Mouse (Mus musculus): ENCODE results near the gene Suclg2. TPM values are rescaled to one million over a fixed set of nuclear protein-coding genes. Genes with fewer than 3 reads are reported as not detected.

Suclg2 gene
- polyA plus RNA-seq, 1 experiment from 2014 or later = 12.6 TPM

DNA sequence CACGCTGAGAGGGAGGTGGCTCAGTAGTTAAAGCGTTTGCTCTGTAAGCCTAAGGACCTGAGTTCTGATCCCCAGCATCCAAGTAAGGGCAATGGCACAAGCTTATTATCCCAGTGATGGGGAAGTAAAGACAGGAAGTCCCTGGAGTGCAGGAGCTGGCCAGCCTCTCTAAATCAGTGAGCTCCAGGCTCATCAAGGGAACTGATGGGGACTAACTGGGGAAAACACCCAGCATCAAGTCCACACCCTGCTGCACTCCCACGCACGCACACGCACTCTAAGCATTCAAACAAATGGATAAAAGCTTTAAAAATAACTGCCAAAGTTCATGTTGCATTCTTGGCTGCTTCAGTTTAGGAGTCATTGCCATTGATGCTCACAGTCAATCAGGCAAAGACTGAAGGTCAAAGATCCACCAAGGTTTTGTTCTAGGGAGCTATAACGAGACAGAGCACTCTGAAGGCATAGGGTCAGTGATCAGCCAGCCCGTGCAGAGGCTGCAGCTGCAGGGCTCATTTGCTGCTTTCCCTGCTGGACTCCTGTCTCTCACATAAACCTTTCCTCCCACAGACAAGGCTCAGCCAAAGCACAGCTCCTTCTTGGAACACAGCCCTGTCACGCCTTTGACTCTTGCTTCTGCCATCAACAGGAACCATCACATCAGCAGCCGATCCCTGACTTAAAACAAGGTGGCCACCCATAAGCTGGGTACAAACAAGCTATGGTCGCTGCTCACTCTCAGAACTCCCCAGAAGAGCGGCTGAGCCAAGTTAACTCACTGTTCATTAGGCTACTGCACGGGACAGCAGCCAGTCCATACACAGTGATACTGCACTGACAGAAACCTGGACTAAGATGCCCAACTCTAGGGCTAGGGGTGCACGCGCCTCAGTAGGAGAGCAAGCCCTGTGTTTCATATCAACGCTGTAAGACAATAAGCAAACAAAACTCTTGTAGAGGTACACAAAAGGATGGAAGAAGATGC is 121.5 kb downstream of the Suclg2 start:
- no peak overlapping the region for H3K9ac ChIP-seq (ENCODE audit: low read depth, low read length)
- 74% methylated on average over 15 of the region's 15 CpGs for WGBS
- H3K4me1 ChIP-seq (ENCODE audit: control insufficient read depth, insufficient read depth, low read length) = no peaks in the 10 kb centered on the region
- H3K4me3 ChIP-seq (ENCODE audit: low read depth, low read length) = no peak overlapping the region
- no peaks in the 10 kb centered on the region for H3K27me3 ChIP-seq (ENCODE audit: control insufficient read depth, insufficient read depth, low read depth, low read length)
- H3K36me3 ChIP-seq (ENCODE audit: control insufficient read depth, insufficient read depth, low read length) = no peaks in the 10 kb centered on the region
- ATAC-seq = no peak
- no peak overlapping the region for H3K4me2 ChIP-seq (ENCODE audit: low read length)
- H3K27ac ChIP-seq (ENCODE audit: low read length) = no peak overlapping the region
- H3K9me3 ChIP-seq (replicated peaks; ENCODE audit: control insufficient read depth, low read length, poor library complexity, severe bottlenecking) = no peaks in the 10 kb centered on the region

DNA sequence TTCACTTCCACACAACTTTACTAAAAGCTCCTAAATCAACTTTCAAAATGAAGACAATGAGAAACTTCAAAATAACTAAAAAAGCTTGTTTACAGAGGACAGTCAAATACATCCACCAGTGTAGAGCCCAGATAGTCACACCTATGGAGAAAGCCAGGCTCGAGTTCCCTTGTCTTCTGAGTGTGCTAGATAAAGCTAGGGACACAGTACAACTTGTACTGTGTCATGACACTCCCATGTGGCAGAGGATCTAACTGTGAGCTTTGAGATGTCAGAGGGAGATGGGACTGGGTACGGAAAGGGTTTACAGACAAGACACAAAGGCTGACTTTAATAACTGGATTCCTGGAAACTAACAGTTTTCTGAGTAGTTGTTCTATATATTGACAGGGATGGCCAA is 122.7 kb downstream of the Suclg2 start:
- 72% methylated on average over 2 of the region's 2 CpGs for WGBS
- H3K4me2 ChIP-seq (ENCODE audit: low read length) = no peak overlapping the region

DNA sequence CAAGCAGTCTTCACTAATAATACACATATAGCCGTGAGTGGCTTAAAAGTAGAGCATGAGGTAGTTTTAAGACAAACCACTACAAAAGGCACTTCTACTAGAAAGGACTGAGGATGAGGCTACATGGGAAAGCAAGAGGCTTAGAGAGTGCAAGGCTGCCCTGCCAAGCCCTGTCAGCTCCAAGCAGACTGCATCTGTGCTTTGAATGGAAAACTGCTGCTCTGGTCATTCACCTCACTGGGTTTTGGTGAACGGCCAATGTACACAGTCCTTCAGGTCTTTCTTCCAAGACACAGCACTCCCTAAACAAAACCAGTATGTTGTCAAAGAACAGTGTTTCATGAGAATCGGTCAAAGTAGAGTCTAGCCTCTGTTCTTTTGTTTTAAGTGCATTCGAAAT is 124.4 kb downstream of the Suclg2 start:
- no peak for ATAC-seq
- Histone ChIP-seq H3K4me2 (ENCODE audit: low read length) (no peak overlapping the region), H3K9me3 (replicated peaks; ENCODE audit: control insufficient read depth, low read length, poor library complexity, severe bottlenecking) (no peaks in the 10 kb centered on the region), H3K36me3 (ENCODE audit: control insufficient read depth, insufficient read depth, low read length) (no peaks in the 10 kb centered on the region), H3K9ac (ENCODE audit: low read depth, low read length) (no peak overlapping the region), H3K27me3 (ENCODE audit: control insufficient read depth, insufficient read depth, low read depth, low read length) (no peaks in the 10 kb centered on the region), H3K4me3 (ENCODE audit: low read depth, low read length) (no peak overlapping the region), H3K4me1 (ENCODE audit: control insufficient read depth, insufficient read depth, low read length) (peaks cover 3% of the 10 kb centered on the region; the same call in 1 of the 2 replicates), H3K27ac (ENCODE audit: low read length) (no peak overlapping the region)
- WGBS = 82% methylated on average over 4 of the region's 4 CpGs

More for the DNA sequence above, 122.7 kb downstream of the Suclg2 start:
- Histone ChIP-seq H3K36me3 (ENCODE audit: control insufficient read depth, insufficient read depth, low read length) (no peaks in the 10 kb centered on the region), H3K9me3 (replicated peaks; ENCODE audit: control insufficient read depth, low read length, poor library complexity, severe bottlenecking) (no peaks in the 10 kb centered on the region), H3K9ac (ENCODE audit: low read depth, low read length) (no peak overlapping the region), H3K27me3 (ENCODE audit: control insufficient read depth, insufficient read depth, low read depth, low read length) (no peaks in the 10 kb centered on the region), H3K4me1 (ENCODE audit: control insufficient read depth, insufficient read depth, low read length) (no peaks in the 10 kb centered on the region), H3K4me3 (ENCODE audit: low read depth, low read length) (no peak overlapping the region), H3K27ac (ENCODE audit: low read length) (no peak overlapping the region)
- no peak for ATAC-seq

DNA sequence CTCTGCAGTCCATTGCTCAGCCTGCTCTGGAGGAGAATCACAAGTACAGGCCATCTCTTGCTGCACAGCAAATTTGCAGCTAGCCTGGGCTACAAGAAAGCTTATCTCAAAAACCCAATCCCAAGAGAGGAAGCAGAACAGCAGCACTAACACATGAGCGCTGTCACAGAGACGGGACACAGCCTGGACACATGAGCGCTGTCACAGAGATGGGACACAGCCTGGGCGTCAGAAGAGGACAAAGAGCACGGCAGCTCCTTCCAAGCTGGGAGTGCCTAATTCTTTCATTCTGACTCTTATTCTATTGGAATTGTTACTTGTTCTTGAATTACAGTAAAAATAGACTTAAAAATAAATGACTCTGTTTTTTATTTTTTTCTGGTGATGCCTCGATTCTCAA is 126.2 kb downstream of the Suclg2 start:
- peaks cover 3% of the 10 kb centered on the region; the same call in 1 of the 2 replicates for H3K4me1 ChIP-seq (ENCODE audit: control insufficient read depth, insufficient read depth, low read length)
- H3K4me3 ChIP-seq (ENCODE audit: low read depth, low read length) = no peak overlapping the region
- no peaks in the 10 kb centered on the region for H3K27me3 ChIP-seq (ENCODE audit: control insufficient read depth, insufficient read depth, low read depth, low read length)
- WGBS = 89% methylated on average over 6 of the region's 6 CpGs
- no peak overlapping the region for H3K27ac ChIP-seq (ENCODE audit: low read length)
- ATAC-seq = no peak
- H3K4me2 ChIP-seq (ENCODE audit: low read length) = no peak overlapping the region
- H3K36me3 ChIP-seq (ENCODE audit: control insufficient read depth, insufficient read depth, low read length) = no peaks in the 10 kb centered on the region
- H3K9ac ChIP-seq (ENCODE audit: low read depth, low read length) = no peak overlapping the region
- no peaks in the 10 kb centered on the region for H3K9me3 ChIP-seq (replicated peaks; ENCODE audit: control insufficient read depth, low read length, poor library complexity, severe bottlenecking)

DNA sequence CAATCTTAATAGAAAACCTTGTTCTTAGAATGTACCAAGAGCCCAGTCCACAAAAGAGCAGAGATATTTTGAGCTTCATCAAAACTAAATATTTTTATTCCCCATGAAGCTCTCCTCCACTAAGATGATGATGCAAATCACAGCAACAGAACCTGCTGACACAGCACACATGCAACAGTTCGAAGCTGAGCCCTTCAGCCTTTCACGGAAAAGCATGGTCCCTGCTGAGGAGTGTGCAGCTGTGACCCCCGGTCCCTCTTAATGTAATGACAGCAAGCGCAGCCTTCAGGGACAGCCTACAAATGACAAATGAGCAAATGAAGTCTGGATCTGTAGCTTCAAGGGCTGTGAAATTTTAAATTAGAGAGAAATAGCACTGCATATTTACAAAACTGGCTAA is 128.1 kb downstream of the Suclg2 start:
- no peak overlapping the region for H3K27ac ChIP-seq (ENCODE audit: low read length)
- H3K9me3 ChIP-seq (replicated peaks; ENCODE audit: control insufficient read depth, low read length, poor library complexity, severe bottlenecking) = no peaks in the 10 kb centered on the region
- no peak overlapping the region for H3K9ac ChIP-seq (ENCODE audit: low read depth, low read length)
- H3K36me3 ChIP-seq (ENCODE audit: control insufficient read depth, insufficient read depth, low read length) = no peaks in the 10 kb centered on the region
- H3K4me2 ChIP-seq (ENCODE audit: low read length) = no peak overlapping the region
- H3K27me3 ChIP-seq (ENCODE audit: control insufficient read depth, insufficient read depth, low read depth, low read length) = no peaks in the 10 kb centered on the region
- peaks cover 3% of the 10 kb centered on the region; the same call in 1 of the 2 replicates for H3K4me1 ChIP-seq (ENCODE audit: control insufficient read depth, insufficient read depth, low read length)
- no peak overlapping the region for H3K4me3 ChIP-seq (ENCODE audit: low read depth, low read length)
- ATAC-seq = no peak
- WGBS = 28% methylated on average over 4 of the region's 4 CpGs

DNA sequence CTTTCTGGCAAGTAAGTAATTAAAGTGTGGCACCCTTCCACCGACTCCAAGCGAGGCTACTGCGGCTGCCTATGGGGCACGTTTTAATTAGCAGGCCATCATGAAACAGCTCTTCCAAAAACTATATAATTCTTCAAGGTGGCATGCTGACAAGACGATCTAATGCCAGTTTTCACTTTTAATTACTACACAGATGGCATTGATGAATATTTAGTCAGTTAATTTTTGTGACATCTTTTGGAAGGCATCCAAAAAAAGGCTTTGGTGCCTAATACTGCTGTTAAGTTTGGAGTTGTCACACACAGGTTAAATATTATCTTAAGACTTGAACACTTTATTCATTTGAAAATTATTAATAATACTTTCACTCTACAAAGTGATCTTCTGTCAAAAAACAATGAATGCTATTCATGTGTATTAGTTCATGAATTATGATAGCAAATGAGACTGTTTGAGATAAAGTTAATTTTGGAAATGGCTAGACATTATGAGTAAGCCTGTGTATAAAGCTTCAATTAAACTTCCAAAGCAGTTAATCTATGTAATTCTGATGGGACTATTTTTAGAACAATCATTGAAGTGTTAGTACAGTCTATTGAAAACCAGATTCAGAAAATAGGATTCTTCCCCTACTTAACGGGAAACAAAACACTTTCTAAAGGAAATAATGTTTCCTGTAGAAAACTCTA is 131.3 kb downstream of the Suclg2 start:
- Histone ChIP-seq H3K4me1 (ENCODE audit: control insufficient read depth, insufficient read depth, low read length) (peaks cover 3% of the 10 kb centered on the region; the same call in 1 of the 2 replicates), H3K9me3 (replicated peaks; ENCODE audit: control insufficient read depth, low read length, poor library complexity, severe bottlenecking) (no peaks in the 10 kb centered on the region), H3K36me3 (ENCODE audit: control insufficient read depth, insufficient read depth, low read length) (no peaks in the 10 kb centered on the region), H3K27me3 (ENCODE audit: control insufficient read depth, insufficient read depth, low read depth, low read length) (no peaks in the 10 kb centered on the region), H3K27ac (ENCODE audit: low read length) (no peak overlapping the region), H3K4me3 (ENCODE audit: low read depth, low read length) (no peak overlapping the region), H3K4me2 (ENCODE audit: low read length) (no peak overlapping the region), H3K9ac (ENCODE audit: low read depth, low read length) (no peak overlapping the region)
- no peak for ATAC-seq
- 64% methylated on average over 6 of the region's 6 CpGs for WGBS

DNA sequence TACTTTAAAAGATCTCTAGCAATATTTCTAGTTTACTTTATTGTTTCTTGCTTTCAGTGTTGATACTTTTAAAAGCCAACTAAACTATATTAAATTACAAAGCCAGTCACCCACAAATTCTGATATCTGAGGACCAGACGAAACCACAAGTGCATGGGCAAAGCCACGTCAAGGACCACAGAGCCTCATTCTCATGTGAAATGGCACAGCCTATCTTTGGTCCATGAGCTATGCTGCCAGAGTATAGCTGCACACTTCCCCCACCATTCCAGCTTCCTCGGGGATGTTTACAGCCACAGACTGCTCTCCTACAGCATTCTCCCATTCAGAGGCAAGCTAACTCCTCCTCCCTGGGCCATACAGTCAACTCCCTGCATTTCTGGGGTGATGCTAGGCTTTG is 136.7 kb downstream of the Suclg2 start:
- H3K27me3 ChIP-seq (ENCODE audit: control insufficient read depth, insufficient read depth, low read depth, low read length) = no peaks in the 10 kb centered on the region
- ATAC-seq = no peak
- WGBS = 86% methylated on average over 3 of the region's 3 CpGs

DNA sequence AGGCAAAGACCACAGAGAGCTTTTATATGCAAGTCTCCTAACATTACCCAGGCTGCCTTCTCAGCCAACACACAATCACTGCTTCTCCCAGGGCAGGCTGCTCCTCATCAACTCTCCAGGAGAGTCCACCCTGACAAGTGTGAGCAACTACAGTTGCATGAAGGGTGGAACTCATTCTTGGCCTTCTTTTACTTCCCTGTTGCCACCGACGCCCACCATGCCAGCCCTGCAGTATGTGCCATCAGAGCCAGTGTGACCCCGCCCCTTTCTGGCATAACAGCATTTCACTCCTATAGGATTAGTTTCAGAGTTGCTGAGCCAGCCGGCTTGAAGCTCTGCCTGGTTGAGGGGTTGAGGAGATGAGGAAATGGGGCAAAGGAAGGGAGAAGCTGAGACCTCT is 138.8 kb downstream of the Suclg2 start:
- Histone ChIP-seq H3K4me1 (ENCODE audit: control insufficient read depth, insufficient read depth, low read length) (0 out of 2 replicates have a peak, but pooled peaks cover under 1% of the 10 kb centered on the region), H3K9ac (ENCODE audit: low read depth, low read length) (no peak overlapping the region), H3K4me2 (ENCODE audit: low read length) (no peak overlapping the region), H3K4me3 (ENCODE audit: low read depth, low read length) (no peak overlapping the region), H3K27me3 (ENCODE audit: control insufficient read depth, insufficient read depth, low read depth, low read length) (no peaks in the 10 kb centered on the region), H3K27ac (ENCODE audit: low read length) (no peak overlapping the region), H3K36me3 (ENCODE audit: control insufficient read depth, insufficient read depth, low read length) (no peaks in the 10 kb centered on the region), H3K9me3 (replicated peaks; ENCODE audit: control insufficient read depth, low read length, poor library complexity, severe bottlenecking) (no peaks in the 10 kb centered on the region)
- WGBS = 72% methylated on average over 4 of the region's 4 CpGs
- ATAC-seq = no peak

More for the DNA sequence above, 136.7 kb downstream of the Suclg2 start:
- Histone ChIP-seq H3K9ac (ENCODE audit: low read depth, low read length) (no peak overlapping the region), H3K4me3 (ENCODE audit: low read depth, low read length) (no peak overlapping the region), H3K36me3 (ENCODE audit: control insufficient read depth, insufficient read depth, low read length) (no peaks in the 10 kb centered on the region), H3K4me2 (ENCODE audit: low read length) (no peak overlapping the region), H3K27ac (ENCODE audit: low read length) (no peak overlapping the region), H3K4me1 (ENCODE audit: control insufficient read depth, insufficient read depth, low read length) (no peaks in the 10 kb centered on the region), H3K9me3 (replicated peaks; ENCODE audit: control insufficient read depth, low read length, poor library complexity, severe bottlenecking) (no peaks in the 10 kb centered on the region)

DNA sequence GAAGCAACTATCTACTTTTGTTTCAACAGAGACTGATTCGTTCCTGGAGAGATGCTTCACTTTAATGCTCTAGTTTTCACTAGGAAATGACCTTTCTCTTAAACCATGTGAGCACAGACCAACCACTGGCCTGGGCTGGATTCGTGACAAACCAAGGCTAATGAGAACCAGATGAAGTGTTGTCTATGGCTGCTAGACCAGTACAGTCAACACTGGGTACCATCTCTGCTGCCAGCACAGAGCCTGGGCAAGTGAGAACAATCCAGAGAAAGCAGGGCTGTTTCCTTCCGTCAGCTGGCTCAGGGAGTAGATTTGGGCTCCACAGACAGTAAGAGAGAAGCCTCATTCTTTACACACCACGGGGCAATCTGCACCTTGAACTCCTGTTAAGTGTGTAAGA is 143.1 kb downstream of the Suclg2 start:
- Histone ChIP-seq H3K4me3 (ENCODE audit: low read depth, low read length) (no peak overlapping the region), H3K9ac (ENCODE audit: low read depth, low read length) (no peak overlapping the region), H3K27ac (ENCODE audit: low read length) (no peak overlapping the region), H3K4me1 (ENCODE audit: control insufficient read depth, insufficient read depth, low read length) (peaks cover 5% of the 10 kb centered on the region), H3K27me3 (ENCODE audit: control insufficient read depth, insufficient read depth, low read depth, low read length) (no peaks in the 10 kb centered on the region), H3K36me3 (ENCODE audit: control insufficient read depth, insufficient read depth, low read length) (no peaks in the 10 kb centered on the region), H3K4me2 (ENCODE audit: low read length) (no peak overlapping the region), H3K9me3 (replicated peaks; ENCODE audit: control insufficient read depth, low read length, poor library complexity, severe bottlenecking) (no peaks in the 10 kb centered on the region)
- 29% methylated on average over 4 of the region's 4 CpGs for WGBS
- ATAC-seq = no peak

All from midbrain, embryonic 16.5 days (tissue).